Mouse (Mus musculus) stomach, postnatal 0 days (tissue): ENCODE measurements around the gene Sun1. TPM values are rescaled to one million over a fixed set of nuclear protein-coding genes. Genes with fewer than 3 reads are reported as not detected.

Source experiments
- ATAC-seq: fragments of 200-750 bp; cut with Nextera tagmentation; 2 replicates; pipeline ENCODE4 v1.8.0; 2017; ENCODE audit not compliant: low FRiP score, low TSS enrichment
- DNase-seq: peaks from one replicate; pipeline ENCODE4 v3.0.0-alpha.2; 2016; ENCODE audit warnings: low spot score
- H3K27ac ChIP-seq: fragments of 300-500 bp; sonication (generic); replicated peaks from 2 replicates; pipeline ENCODE4 v1.5.1; 2014; ENCODE audit warnings: mild to moderate bottlenecking, control low read depth
- H3K27me3 ChIP-seq: fragments of 300-500 bp; sonication (generic); 2 replicates; pipeline ENCODE4 v1.6.1; 2014; ENCODE audit warnings: low read length; ENCODE audit not compliant: control insufficient read depth, insufficient read depth
- H3K36me3 ChIP-seq: fragments of 300-500 bp; sonication (generic); 2 replicates; pipeline ENCODE4 v1.6.1; 2014; ENCODE audit warnings: low read length, mixed read lengths; ENCODE audit not compliant: control insufficient read depth, insufficient read depth
- H3K4me1 ChIP-seq: fragments of 300-500 bp; sonication (generic); replicated peaks from 2 replicates; pipeline ENCODE4 v1.6.1; 2014; ENCODE audit warnings: antibody characterized with exemption; ENCODE audit not compliant: control insufficient read depth, insufficient read depth
- H3K4me2 ChIP-seq: fragments of 300-500 bp; sonication (generic); replicated peaks from 2 replicates; pipeline ENCODE4 v1.6.1; 2014; ENCODE audit warnings: low read depth, mild to moderate bottlenecking, control low read depth, moderate library complexity
- H3K4me3 ChIP-seq: fragments of 300-500 bp; sonication (generic); 2 replicates; pipeline ENCODE4 v1.5.1; 2014; ENCODE audit warnings: low read depth, low read length, control low read depth
- H3K9ac ChIP-seq: fragments of 300-500 bp; sonication (generic); 2 replicates; pipeline ENCODE4 v1.6.1; 2014; ENCODE audit warnings: mild to moderate bottlenecking, low read length, control low read depth, mixed read lengths
- H3K9me3 ChIP-seq: fragments of 300-500 bp; sonication (generic); 2 replicates; pipeline ENCODE4 v1.6.1; 2016; ENCODE audit warnings: low read length; ENCODE audit not compliant: control insufficient read depth
- CTCF ChIP-seq: IDR thresholded peaks from 2 replicates; pipeline ENCODE4 v1.5.1; 2016; ENCODE audit warnings: antibody characterized with exemption, low read depth, mild to moderate bottlenecking, moderate library complexity
- EP300 ChIP-seq: optimal IDR thresholded peaks from 2 replicates; pipeline ENCODE3; 2016; ENCODE audit warnings: antibody characterized with exemption
- WGBS: fragments of 180-500 bp; shearing (Covaris S2); extraction: QIAGEN DNeasy Blood & Tissue Kit; methylation state at CpG from one replicate; pipeline ENCODE4 v1.1.7; 2014; 5-methylcytosine and 5-hydroxymethylcytosine counted together
- polyA plus RNA-seq: library from polyadenylated mRNA; unstranded; fragments of >200 nt; fragmentation: Nextera tagmentation; extraction: Ambion mirVana; gene quantifications from 2 replicates; pipeline ENCODE4 v1.2.1, GENCODE M21; 2015

The Sun1 gene
- polyA plus RNA-seq, 1 experiment from 2014 or later, result 24.0 TPM

DNA sequence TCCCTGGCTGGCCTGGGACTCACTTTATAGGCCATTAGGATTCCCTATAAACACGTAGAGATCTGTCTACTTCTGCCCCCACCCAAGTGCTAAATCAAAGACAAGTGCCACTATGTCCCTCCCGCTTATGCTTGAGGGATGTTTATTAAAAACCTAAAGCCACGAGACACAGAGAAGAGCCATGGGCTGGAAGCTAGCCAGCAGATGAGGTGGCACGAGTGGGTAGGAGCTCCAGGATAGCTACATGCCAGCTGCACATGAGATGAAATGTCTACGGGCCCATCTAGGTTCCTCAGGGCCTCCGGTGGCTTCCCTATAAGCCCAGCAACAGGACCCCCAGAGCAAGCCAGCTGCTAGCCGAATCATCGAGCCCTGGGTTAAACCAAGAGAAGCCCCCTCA is 76.8 kb downstream of the Sun1 start:
- DNase-seq, result no peak
- no peak overlapping the region for H3K4me3 ChIP-seq
- WGBS, result 71% methylated on average over 8 of the region's 8 CpGs

DNA sequence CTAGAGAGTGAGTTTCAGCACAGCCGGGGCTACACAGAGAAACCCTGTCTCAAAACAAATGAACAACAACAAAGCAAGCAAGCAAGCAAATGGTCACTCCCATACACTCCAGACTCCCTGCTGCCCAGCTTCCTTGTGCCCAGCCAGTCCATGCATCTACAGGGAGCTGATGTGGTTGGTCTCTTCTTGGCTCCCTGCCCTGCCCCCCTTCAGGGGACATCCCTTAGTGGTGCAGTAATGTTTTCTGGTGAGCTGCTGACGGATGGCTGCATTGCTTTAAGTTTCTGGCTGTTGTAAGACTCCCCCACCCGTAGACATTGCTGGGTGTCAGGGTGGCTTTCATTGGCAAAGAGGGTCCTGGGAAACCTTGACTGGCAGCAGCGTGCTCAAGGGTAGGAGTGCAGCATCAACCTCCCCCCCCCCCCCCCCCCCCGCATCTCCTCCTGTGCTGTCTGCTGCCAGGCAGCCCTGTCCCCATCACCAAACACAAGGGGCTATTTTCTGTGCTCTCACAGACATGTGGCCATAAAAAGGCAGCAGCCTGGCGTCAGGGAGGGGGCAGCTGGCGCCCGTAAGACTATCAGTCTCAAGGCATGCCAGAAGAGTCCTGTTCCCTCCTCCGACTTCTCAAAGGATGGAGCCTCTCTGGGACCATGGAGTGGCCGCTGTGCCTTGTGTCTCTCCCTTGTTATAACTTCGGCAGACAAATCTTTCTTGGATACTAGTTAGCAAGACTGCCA is 81.1 kb downstream of the Sun1 start:
- H3K9me3 ChIP-seq, result no peaks in the 10 kb centered on the region
- H3K9ac ChIP-seq, result no peak overlapping the region
- no peak overlapping the region for H3K4me2 ChIP-seq
- H3K27ac ChIP-seq, result 0 out of 2 replicates have a peak overlapping the region, but pooled peaks have one; percentile 53
- no peaks in the 10 kb centered on the region for H3K27me3 ChIP-seq
- ATAC-seq (no peak; the same call in 1 of the 2 replicates), DNase-seq (no peak)
- TF ChIP-seq EP300, result no peak
- no peak for TF ChIP-seq CTCF
- no peak overlapping the region for H3K4me3 ChIP-seq
- WGBS, result 47% methylated on average over 10 of the region's 11 CpGs
- peaks cover 6% of the 10 kb centered on the region for H3K4me1 ChIP-seq
- no peaks in the 10 kb centered on the region for H3K36me3 ChIP-seq

More for the DNA sequence above, 76.8 kb downstream of the Sun1 start:
- no peak overlapping the region for H3K9ac ChIP-seq
- H3K27ac ChIP-seq, result no peak overlapping the region
- H3K36me3 ChIP-seq, result no peaks in the 10 kb centered on the region
- no peaks in the 10 kb centered on the region for H3K9me3 ChIP-seq
- ATAC-seq, result no peak
- H3K27me3 ChIP-seq, result no peaks in the 10 kb centered on the region
- no peak for TF ChIP-seq EP300
- no peak for TF ChIP-seq CTCF
- no peaks in the 10 kb centered on the region for H3K4me1 ChIP-seq
- no peak overlapping the region for H3K4me2 ChIP-seq

DNA sequence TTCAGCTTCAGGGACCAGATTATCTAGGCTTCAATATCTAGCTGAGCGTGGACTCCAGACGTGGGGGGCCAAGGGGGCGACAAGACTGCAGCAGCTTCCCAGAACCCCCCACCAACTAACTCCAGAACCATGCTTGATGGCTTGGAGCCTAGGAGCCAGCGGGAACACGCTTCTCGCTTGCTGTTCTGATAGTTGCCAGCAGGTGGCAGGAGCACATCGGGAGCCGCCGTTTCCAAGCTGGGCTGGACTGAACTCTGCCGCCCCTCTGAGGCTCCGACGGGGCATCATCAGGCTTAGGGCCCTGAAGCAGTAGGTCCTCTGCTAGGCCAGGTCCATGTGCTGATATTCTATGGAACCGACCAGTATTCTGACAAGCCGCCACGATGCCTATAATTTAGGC is 81.8 kb downstream of the Sun1 start:
- DNase-seq (peak; percentile 90), ATAC-seq (peak; percentile 53)
- H3K9me3 ChIP-seq, result no peaks in the 10 kb centered on the region
- H3K4me1 ChIP-seq, result peaks cover 9% of the 10 kb centered on the region
- no peak overlapping the region for H3K4me2 ChIP-seq
- 5% methylated on average over 15 of the region's 15 CpGs for WGBS
- H3K27ac ChIP-seq, result peak overlapping the region; percentile 53; the same call in 1 of the 2 replicates
- H3K36me3 ChIP-seq, result no peaks in the 10 kb centered on the region
- no peak for TF ChIP-seq EP300
- TF ChIP-seq CTCF, result peak; percentile 99
- H3K4me3 ChIP-seq, result no peak overlapping the region
- no peaks in the 10 kb centered on the region for H3K27me3 ChIP-seq
- no peak overlapping the region; the same call in 1 of the 2 replicates for H3K9ac ChIP-seq

DNA sequence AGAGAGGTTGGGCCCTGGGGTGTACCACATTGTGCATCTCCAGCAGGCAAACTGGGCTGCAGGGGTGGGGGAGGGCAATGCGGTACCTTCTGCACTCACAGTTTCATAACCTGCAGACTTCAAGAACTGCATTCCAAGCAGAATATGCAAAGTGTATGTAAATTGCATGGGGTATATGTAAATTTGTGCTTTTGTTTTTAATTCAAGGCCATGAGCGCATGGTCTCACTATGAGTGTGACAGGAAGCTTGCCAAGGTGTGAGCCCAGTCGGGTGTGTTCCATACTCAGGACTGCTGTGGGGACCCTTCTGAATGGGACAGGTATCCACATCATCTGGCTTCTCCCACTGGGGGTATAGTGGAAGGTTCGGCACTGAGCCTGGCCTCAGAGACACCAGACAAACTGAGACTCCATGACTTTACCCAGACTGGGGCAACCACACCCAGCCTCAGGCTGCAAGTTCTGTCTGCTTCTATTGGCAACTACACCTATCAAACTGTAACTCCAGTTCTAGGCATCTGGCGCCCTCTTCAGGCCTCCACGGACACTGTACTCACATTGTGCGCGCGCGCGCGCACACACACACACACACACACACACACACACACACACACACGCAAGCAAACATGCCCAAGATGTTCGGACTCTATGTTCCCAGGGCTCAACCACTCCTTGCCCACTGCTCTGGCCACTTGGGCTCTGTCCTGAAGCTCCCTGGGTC is 83.2 kb downstream of the Sun1 start:
- Histone ChIP-seq H3K36me3 (no peaks in the 10 kb centered on the region), H3K9me3 (no peaks in the 10 kb centered on the region), H3K4me1 (peaks cover 9% of the 10 kb centered on the region), H3K4me3 (no peak overlapping the region), H3K4me2 (no peak overlapping the region), H3K27ac (no peak overlapping the region), H3K27me3 (no peaks in the 10 kb centered on the region), H3K9ac (no peak overlapping the region)
- DNase-seq, result no peak
- WGBS, result 95% methylated on average over 14 of the region's 14 CpGs
- no peak for ATAC-seq
- TF ChIP-seq CTCF (peak; percentile 28; the same call in 1 of the 2 replicates), EP300 (no peak)

DNA sequence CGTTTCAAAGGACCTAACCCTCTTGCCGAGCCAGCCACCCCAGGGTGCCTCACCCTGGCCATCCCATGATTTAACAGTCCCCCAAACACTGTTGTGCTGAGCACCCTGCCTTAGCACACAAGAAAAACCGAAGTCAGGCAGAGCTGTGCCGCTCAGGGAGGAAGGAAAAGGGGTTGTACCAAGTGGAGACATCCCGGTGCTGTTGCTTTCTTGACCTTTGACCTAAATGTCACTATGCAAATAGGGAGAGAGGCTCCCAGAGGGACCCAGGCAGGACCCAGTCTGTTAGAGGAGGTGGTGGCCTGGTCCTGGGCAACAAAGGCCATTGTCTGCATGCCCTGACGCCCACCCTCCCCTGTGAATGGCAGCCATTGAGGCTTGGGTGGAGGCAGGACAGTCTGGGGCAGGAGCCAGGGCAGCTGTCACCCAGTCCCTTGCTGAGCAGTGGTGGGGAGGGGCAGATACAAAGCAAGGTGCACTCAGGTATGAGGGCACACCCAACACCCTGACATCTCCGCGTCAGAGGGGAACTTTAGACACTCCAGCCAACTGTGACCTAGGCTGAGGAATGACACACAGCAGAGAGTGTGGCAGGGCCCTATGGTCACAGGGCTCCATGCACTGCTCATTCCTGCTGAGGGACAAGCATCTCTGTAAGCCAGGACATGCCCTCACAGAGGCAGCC is 85.1 kb downstream of the Sun1 start:
- ATAC-seq, result peak; percentile 70
- TF ChIP-seq CTCF (no peak), EP300 (no peak)
- Histone ChIP-seq H3K9ac (0 out of 2 replicates have a peak overlapping the region, but pooled peaks have one; percentile 41), H3K4me2 (no peak overlapping the region), H3K4me1 (peaks cover 9% of the 10 kb centered on the region), H3K36me3 (no peaks in the 10 kb centered on the region), H3K27me3 (no peaks in the 10 kb centered on the region), H3K27ac (peak overlapping the region; percentile 65), H3K4me3 (no peak overlapping the region), H3K9me3 (no peaks in the 10 kb centered on the region)
- 41% methylated on average over 8 of the region's 8 CpGs for WGBS
- DNase-seq, result peak; percentile 46
